Mouse (Mus musculus) left cerebral cortex, postnatal 36 days (tissue): ENCODE data around the gene Gm44511. TPM values are rescaled to one million over a fixed set of nuclear protein-coding genes. Genes with fewer than 3 reads are reported as not detected.

Experiments
- DNase-seq, 2 experiments: peaks; one replicate each; pipeline ENCODE4 v3.0.0; 2021 to 2022; ENCODE audit warnings: low spot score in 2 of 2, mixed read lengths in 1 of 2
- intact Hi-C: fragments of 180-260 bp; cut with DNase I; formaldehyde crosslinking; loops from one replicate; pipeline ENCODE4 v1.15.1; 2025
- total RNA-seq, 2 experiments: library from RNA; stranded (reverse); gene quantifications; 2 replicates each; pipeline ENCODE4 v1.2.3; 2021

The Gm44511 gene
- not detected for total RNA-seq

- DNase-seq, result no peak
- intact Hi-C loops, result no loop called here
Observed at GRCm38 (mm10) chr6:128826132-128826531, at the start of gene Gm44511, which contains the start of gene Klrb1b. TSS of gene Gm44511 (minus strand) at chr6:128826315. TSS of gene Klrb1b (minus strand) at chr6:128826331.

- DNase-seq, result no peak
- intact Hi-C loops, result loop anchor here (5.0 kb wide), 1 partner anchor 95 kb away; no protein-coding TSS in a partner anchor
Observed at GRCm38 (mm10) chr6:128871910-128872610, 45.9 kb upstream of the Gm44511 start.

GRCm38 (mm10) chr6:128868861-128869260 lies 42.7 kb upstream of the Gm44511 start:
- no peak for DNase-seq
- intact Hi-C loops, result no loop called here

GRCm38 (mm10) chr6:128857976-128858375 lies 31.9 kb upstream of the Gm44511 start:
- no peak for DNase-seq
- intact Hi-C loops, result no loop called here

- intact Hi-C loops, result no loop called here
- DNase-seq, result peak in 1 of 2 experiments; percentile 35
Observed at GRCm38 (mm10) chr6:128856250-128856649, 30.1 kb upstream of the Gm44511 start.

GRCm38 (mm10) chr6:128855477-128855876 lies 29.4 kb upstream of the Gm44511 start:
- intact Hi-C loops, result no loop called here
- DNase-seq, result no peak

GRCm38 (mm10) chr6:128854895-128855294 lies 28.8 kb upstream of the Gm44511 start:
- DNase-seq, result no peak
- intact Hi-C loops, result loop anchor here (1.0 to 5.0 kb wide), 3 partner anchors 212 to 512 kb away; no protein-coding TSS in a partner anchor

- DNase-seq, result peak in 1 of 2 experiments; percentile 64
- intact Hi-C loops, result loop anchor here (1.0 to 5.0 kb wide), 3 partner anchors 213 to 513 kb away; no protein-coding TSS in a partner anchor
Observed at GRCm38 (mm10) chr6:128854024-128854820, 28.1 kb upstream of the Gm44511 start.

GRCm38 (mm10) chr6:128852766-128853165 lies 26.7 kb upstream of the Gm44511 start:
- no peak for DNase-seq
- intact Hi-C loops, result loop anchor here (5.0 kb wide), 2 partner anchors 405 to 515 kb away; no protein-coding TSS in a partner anchor

GRCm38 (mm10) chr6:128851151-128851550 lies 25.0 kb upstream of the Gm44511 start:
- intact Hi-C loops, result loop anchor here (5.0 kb wide), 2 partner anchors 406 to 516 kb away; no protein-coding TSS in a partner anchor
- DNase-seq, result no peak

- intact Hi-C loops, result loop anchor here (5.0 kb wide), 2 partner anchors 407 to 517 kb away; no protein-coding TSS in a partner anchor
- no peak for DNase-seq
Observed at GRCm38 (mm10) chr6:128850671-128851070, 24.6 kb upstream of the Gm44511 start.

- intact Hi-C loops, result loop anchor here (5.0 kb wide), 2 partner anchors 407 to 517 kb away; no protein-coding TSS in a partner anchor
- no peak for DNase-seq
Observed at GRCm38 (mm10) chr6:128849902-128850301, 23.8 kb upstream of the Gm44511 start.

- intact Hi-C loops, result no loop called here
Observed at GRCm38 (mm10) chr6:128847401-128847800, 21.3 kb upstream of the Gm44511 start.

GRCm38 (mm10) chr6:128845998-128846542 lies 20.0 kb upstream of the Gm44511 start:
- no peak for DNase-seq
- intact Hi-C loops, result no loop called here

More at GRCm38 (mm10) chr6:128847401-128847800, 21.3 kb upstream of the Gm44511 start:
- DNase-seq, result no peak

GRCm38 (mm10) chr6:128845319-128845979 lies 19.3 kb upstream of the Gm44511 start:
- peak; percentile 68 to 78 for DNase-seq
- intact Hi-C loops, result no loop called here

GRCm38 (mm10) chr6:128844586-128845080 lies 18.5 kb upstream of the Gm44511 start:
- no peak for DNase-seq
- intact Hi-C loops, result loop anchor here (5.0 kb wide), 1 partner anchor 688 kb away; the partner anchor contains the start of gene Gabarapl1

GRCm38 (mm10) chr6:128844131-128844530 lies 18.0 kb upstream of the Gm44511 start:
- intact Hi-C loops, result loop anchor here (5.0 kb wide), 1 partner anchor 688 kb away; the partner anchor contains the start of gene Gabarapl1

GRCm38 (mm10) chr6:128843479-128843992 lies 17.4 kb upstream of the Gm44511 start:
- no peak for DNase-seq
- intact Hi-C loops, result loop anchor here (2.0 to 5.0 kb wide), 2 partner anchors 41 to 689 kb away; partner anchors contain the start of gene Gabarapl1

More at GRCm38 (mm10) chr6:128844131-128844530, 18.0 kb upstream of the Gm44511 start:
- DNase-seq, result no peak
